Mouse (Mus musculus): ENCODE results near the gene Relb. TPM values are rescaled to one million over a fixed set of nuclear protein-coding genes. Genes with fewer than 3 reads are reported as not detected.

Relb gene
- polyA plus RNA-seq (2014; fragmentation: Nextera tagmentation; extraction: Ambion mirVana) = 7.3 TPM in 2 replicates

DNA sequence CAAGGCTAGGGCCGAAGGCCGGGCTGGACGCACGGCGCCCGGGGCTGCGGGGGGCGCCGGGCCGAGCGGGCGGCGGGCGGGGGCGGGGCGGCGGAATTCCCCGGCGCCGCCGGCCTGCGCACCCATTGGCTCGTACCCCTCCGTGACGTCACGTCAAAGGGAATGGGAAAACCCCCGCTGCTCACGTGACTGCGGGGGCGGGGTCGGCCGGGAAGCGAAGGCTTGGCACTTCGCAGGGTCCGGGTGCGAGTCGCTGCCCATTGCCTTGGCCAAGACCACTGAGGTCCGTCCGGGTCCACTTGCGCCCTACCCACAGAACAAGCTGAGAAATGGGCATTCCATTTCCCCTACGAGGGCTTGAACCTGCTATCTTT is at the start of gene Relb:
Relb (minus strand) TSS at position 78 of the 374 bp plus-strand sequence.
- Histone ChIP-seq H3K27me3 (ENCODE audit: insufficient read depth, low read length) (no peaks in the 10 kb centered on the region), H3K36me3 (ENCODE audit: insufficient read depth) (peaks cover 25% of the 10 kb centered on the region), H3K9ac (peak within 1 kb of the TSS; percentile 54), H3K9me3 (ENCODE audit: low read depth, low read length) (no peaks in the 10 kb centered on the region), H3K4me2 (peak within 1 kb of the TSS; percentile 96), H3K4me3 (ENCODE audit: low read depth, low read length) (peak within 1 kb of the TSS; percentile 72), H3K4me1 (ENCODE audit: insufficient read depth) (no peaks in the 10 kb centered on the region), H3K27ac (ENCODE audit: low read depth) (peak within 1 kb of the TSS; percentile 92)
- DNase-seq (peak; percentile 96), ATAC-seq (ENCODE audit: insufficient read depth) (peak; percentile 73; the same call in 1 of the 2 replicates)
- no peak for TF ChIP-seq CTCF (IDR thresholded peaks at IDR 0.05; ENCODE audit: low read depth)
- under 1% methylated on average over 41 of the region's 41 CpGs for WGBS

DNA sequence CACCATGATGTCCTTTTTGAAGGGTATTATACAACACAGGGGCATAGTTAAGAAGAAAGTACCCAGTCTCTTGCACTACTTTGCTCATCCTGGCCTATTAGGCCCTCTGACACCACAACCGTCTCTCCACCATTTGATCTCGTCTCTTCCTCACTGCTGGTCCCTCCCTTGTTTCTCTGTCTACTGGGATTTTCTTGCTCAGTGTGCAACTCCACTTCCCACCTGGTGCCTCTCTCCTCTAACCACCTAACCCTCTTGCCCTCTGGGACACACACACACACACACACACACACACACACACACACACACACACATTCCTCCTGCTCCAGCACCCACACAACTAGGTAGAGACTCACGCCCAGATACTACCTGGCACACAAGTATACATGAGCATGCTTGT is 49.7 kb upstream of the Relb start:
- H3K9me3 ChIP-seq (ENCODE audit: low read depth, low read length) = no peaks in the 10 kb centered on the region
- H3K36me3 ChIP-seq (ENCODE audit: insufficient read depth) = no peaks in the 10 kb centered on the region
- no peaks in the 10 kb centered on the region for H3K4me1 ChIP-seq (ENCODE audit: insufficient read depth)
- ATAC-seq (ENCODE audit: insufficient read depth) (no peak), DNase-seq (no peak)
- H3K4me2 ChIP-seq = no peak overlapping the region
- no peak for TF ChIP-seq CTCF (IDR thresholded peaks at IDR 0.05; ENCODE audit: low read depth)
- no peak overlapping the region for H3K9ac ChIP-seq
- H3K4me3 ChIP-seq (ENCODE audit: low read depth, low read length) = no peak overlapping the region
- H3K27me3 ChIP-seq (ENCODE audit: insufficient read depth, low read length) = no peaks in the 10 kb centered on the region
- no peak overlapping the region for H3K27ac ChIP-seq (ENCODE audit: low read depth)
- 85% methylated on average over 3 of the region's 3 CpGs for WGBS

DNA sequence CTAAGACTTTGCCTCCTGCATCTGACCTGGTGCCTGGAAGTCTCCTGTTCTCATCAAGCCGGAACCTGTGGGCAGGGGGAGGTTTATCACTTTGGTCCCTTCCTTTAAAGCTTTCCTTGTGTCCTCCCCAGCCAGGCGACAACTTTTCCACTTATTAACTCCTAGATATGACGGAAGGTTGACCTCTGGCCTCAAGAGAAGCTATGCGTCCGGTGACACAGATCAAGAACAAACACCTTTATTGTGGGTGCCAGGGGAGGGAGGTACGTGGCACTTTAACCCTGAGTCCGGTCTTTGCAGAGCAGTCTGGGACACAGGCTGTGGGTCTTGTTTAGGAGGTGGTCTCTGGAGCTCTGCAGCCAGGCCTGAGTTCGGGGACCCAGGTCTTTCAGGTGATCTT is 48.6 kb upstream of the Relb start, which contains the start of gene Apoc2:
Apoc2 (minus strand) TSS at position 70 of the 400 bp plus-strand sequence.
- no peak within 1 kb of the TSS for H3K27ac ChIP-seq (ENCODE audit: low read depth)
- no peak for TF ChIP-seq CTCF (IDR thresholded peaks at IDR 0.05; ENCODE audit: low read depth)
- no peak within 1 kb of the TSS for H3K4me3 ChIP-seq (ENCODE audit: low read depth, low read length)
- H3K9ac ChIP-seq = no peak within 1 kb of the TSS
- no peaks in the 10 kb centered on the region for H3K36me3 ChIP-seq (ENCODE audit: insufficient read depth)
- WGBS = 57% methylated on average over 8 of the region's 8 CpGs
- H3K4me2 ChIP-seq = no peak within 1 kb of the TSS
- no peaks in the 10 kb centered on the region for H3K27me3 ChIP-seq (ENCODE audit: insufficient read depth, low read length)
- no peaks in the 10 kb centered on the region for H3K4me1 ChIP-seq (ENCODE audit: insufficient read depth)
- no peaks in the 10 kb centered on the region for H3K9me3 ChIP-seq (ENCODE audit: low read depth, low read length)
- DNase-seq (no peak), ATAC-seq (ENCODE audit: insufficient read depth) (no peak)

GRCm38 (mm10) chr7:19676662-19677061 is 47.4 kb upstream of the Relb start:
- H3K9me3 ChIP-seq (ENCODE audit: low read depth, low read length) = no peaks in the 10 kb centered on the region
- TF ChIP-seq CTCF (IDR thresholded peaks at IDR 0.05; ENCODE audit: low read depth) = no peak
- DNase-seq = no peak
- H3K4me2 ChIP-seq = no peak overlapping the region
- no peaks in the 10 kb centered on the region for H3K27me3 ChIP-seq (ENCODE audit: insufficient read depth, low read length)
- H3K4me3 ChIP-seq (ENCODE audit: low read depth, low read length) = no peak overlapping the region
- H3K9ac ChIP-seq = no peak overlapping the region
- 64% methylated on average over 1 of the region's 1 CpGs for WGBS
- H3K36me3 ChIP-seq (ENCODE audit: insufficient read depth) = no peaks in the 10 kb centered on the region
- no peak for ATAC-seq (ENCODE audit: insufficient read depth)
- no peaks in the 10 kb centered on the region for H3K4me1 ChIP-seq (ENCODE audit: insufficient read depth)
- no peak overlapping the region for H3K27ac ChIP-seq (ENCODE audit: low read depth)

- H3K27ac ChIP-seq (ENCODE audit: low read depth) = no peak overlapping the region
- TF ChIP-seq CTCF (IDR thresholded peaks at IDR 0.05; ENCODE audit: low read depth) = no peak
- no peak overlapping the region for H3K4me3 ChIP-seq (ENCODE audit: low read depth, low read length)
- H3K9ac ChIP-seq = no peak overlapping the region
- DNase-seq = no peak
- 83% methylated on average over 10 of the region's 10 CpGs for WGBS
- no peaks in the 10 kb centered on the region for H3K9me3 ChIP-seq (ENCODE audit: low read depth, low read length)
- no peaks in the 10 kb centered on the region for H3K36me3 ChIP-seq (ENCODE audit: insufficient read depth)
- no peak for ATAC-seq (ENCODE audit: insufficient read depth)
- H3K4me2 ChIP-seq = no peak overlapping the region
- no peaks in the 10 kb centered on the region for H3K27me3 ChIP-seq (ENCODE audit: insufficient read depth, low read length)
- no peaks in the 10 kb centered on the region for H3K4me1 ChIP-seq (ENCODE audit: insufficient read depth)
Measured at GRCm38 (mm10) chr7:19675824-19676223, 46.6 kb upstream of the Relb start.

- Histone ChIP-seq H3K4me3 (ENCODE audit: low read depth, low read length) (no peak overlapping the region), H3K9ac (no peak overlapping the region), H3K27ac (ENCODE audit: low read depth) (no peak overlapping the region), H3K4me1 (ENCODE audit: insufficient read depth) (0 out of 2 replicates have a peak, but pooled peaks cover 3% of the 10 kb centered on the region), H3K36me3 (ENCODE audit: insufficient read depth) (no peaks in the 10 kb centered on the region), H3K4me2 (no peak overlapping the region), H3K9me3 (ENCODE audit: low read depth, low read length) (no peaks in the 10 kb centered on the region), H3K27me3 (ENCODE audit: insufficient read depth, low read length) (no peaks in the 10 kb centered on the region)
- no peak for DNase-seq
- WGBS = 54% methylated on average over 14 of the region's 14 CpGs
- ATAC-seq (ENCODE audit: insufficient read depth) = no peak
- no peak for TF ChIP-seq CTCF (IDR thresholded peaks at IDR 0.05; ENCODE audit: low read depth)
Measured at GRCm38 (mm10) chr7:19673083-19673699, 44.0 kb upstream of the Relb start.

DNA sequence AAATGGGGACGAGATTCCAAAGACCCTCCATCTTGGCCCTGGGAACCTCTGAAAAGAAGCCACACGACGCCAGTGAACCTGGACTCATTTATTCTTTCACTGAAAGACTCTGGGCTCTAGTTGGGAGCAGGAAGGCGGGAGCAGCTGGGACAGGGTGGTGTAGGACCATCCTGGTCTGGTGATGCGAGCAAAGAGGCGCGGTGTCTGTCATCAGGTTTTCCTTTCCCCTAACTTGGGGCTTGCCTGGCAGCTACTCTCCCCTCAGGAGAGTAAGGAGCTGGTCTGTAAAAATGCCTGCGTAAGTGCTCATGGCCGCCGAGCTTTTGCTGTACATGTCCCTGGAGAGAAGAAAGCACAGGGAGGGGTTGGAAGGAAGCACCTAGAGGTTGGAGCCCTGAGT is 42.3 kb upstream of the Relb start:
- TF ChIP-seq CTCF (IDR thresholded peaks at IDR 0.05; ENCODE audit: low read depth) = no peak
- H3K4me1 ChIP-seq (ENCODE audit: insufficient read depth) = 0 out of 2 replicates have a peak, but pooled peaks cover 3% of the 10 kb centered on the region

More for the DNA sequence above, 42.3 kb upstream of the Relb start:
- DNase-seq = no peak
- WGBS = 70% methylated on average over 10 of the region's 10 CpGs
- Histone ChIP-seq H3K9me3 (ENCODE audit: low read depth, low read length) (no peaks in the 10 kb centered on the region), H3K27ac (ENCODE audit: low read depth) (no peak overlapping the region), H3K27me3 (ENCODE audit: insufficient read depth, low read length) (no peaks in the 10 kb centered on the region), H3K36me3 (ENCODE audit: insufficient read depth) (no peaks in the 10 kb centered on the region), H3K4me3 (ENCODE audit: low read depth, low read length) (no peak overlapping the region), H3K9ac (no peak overlapping the region), H3K4me2 (no peak overlapping the region)
- ATAC-seq (ENCODE audit: insufficient read depth) = no peak
